Mouse (Mus musculus) frontal cortex, postnatal 10 days (tissue): ENCODE measurements around the gene Dclre1b.
"Not testable (repeated sequence)": the region's sequence is repeated elsewhere in the genome, so short reads cannot be mapped to it uniquely, and the experiment has no call there.

Experiments used
- DNase-seq, 2 experiments: peaks; one replicate each; pipeline ENCODE4 v3.0.0; 2022; ENCODE audit warnings: low spot score in 2 of 2, mixed read lengths in 1 of 2

Gene Dclre1b

GRCm38 (mm10) chr3:103808891-103809798 lies at the start of gene Dclre1b, which contains the start of the genes Ap4b1 and Gm43064:
Gene Dclre1b (minus strand): TSS chr3:103809444.
Gene Ap4b1 (plus strand): TSS chr3:103809520.
Gene Gm43064 (plus strand): TSS chr3:103809573.
- DNase-seq: peak; percentile 80 to 86

GRCm38 (mm10) chr3:103857977-103858563 lies 48.8 kb upstream of the Dclre1b start:
- DNase-seq: no peak

GRCm38 (mm10) chr3:103857036-103857805 lies 48.0 kb upstream of the Dclre1b start:
- DNase-seq: no peak

- DNase-seq: no peak
Observed at GRCm38 (mm10) chr3:103853804-103854203, 44.6 kb upstream of the Dclre1b start.

GRCm38 (mm10) chr3:103852565-103853299 lies 43.5 kb upstream of the Dclre1b start:
- DNase-seq: peak in 1 of 2 experiments; percentile 31

GRCm38 (mm10) chr3:103851882-103852281 lies 42.6 kb upstream of the Dclre1b start:
- DNase-seq: no peak

- no peak for DNase-seq
Observed at GRCm38 (mm10) chr3:103851481-103851880, 42.2 kb upstream of the Dclre1b start.

- no peak for DNase-seq
Observed at GRCm38 (mm10) chr3:103850644-103851363, 41.6 kb upstream of the Dclre1b start.

GRCm38 (mm10) chr3:103840946-103841345 lies 31.7 kb upstream of the Dclre1b start:
- not testable (repeated sequence) for DNase-seq

GRCm38 (mm10) chr3:103840195-103840594 lies 31.0 kb upstream of the Dclre1b start:
- not testable (repeated sequence) for DNase-seq

- DNase-seq: no peak
Observed at GRCm38 (mm10) chr3:103839711-103840110, 30.5 kb upstream of the Dclre1b start.

- DNase-seq: no peak
Observed at GRCm38 (mm10) chr3:103836453-103836852, 27.2 kb upstream of the Dclre1b start.

- no peak for DNase-seq
Observed at GRCm38 (mm10) chr3:103835951-103836310, 26.7 kb upstream of the Dclre1b start.

- DNase-seq: no peak
Observed at GRCm38 (mm10) chr3:103835272-103835950, 26.2 kb upstream of the Dclre1b start.

- DNase-seq: no peak
Observed at GRCm38 (mm10) chr3:103834001-103834400, 24.8 kb upstream of the Dclre1b start.

GRCm38 (mm10) chr3:103832426-103832825 lies 23.2 kb upstream of the Dclre1b start, which contains the start of gene Bcl2l15:
Gene Bcl2l15 (plus strand): TSS chr3:103832601.
- DNase-seq: no peak

GRCm38 (mm10) chr3:103831146-103831545 lies 21.9 kb upstream of the Dclre1b start:
- DNase-seq: no peak

GRCm38 (mm10) chr3:103830681-103831080 lies 21.4 kb upstream of the Dclre1b start:
- not testable (repeated sequence) for DNase-seq

- no peak for DNase-seq
Observed at GRCm38 (mm10) chr3:103829036-103829435, 19.8 kb upstream of the Dclre1b start.

GRCm38 (mm10) chr3:103827548-103827947 lies 18.3 kb upstream of the Dclre1b start:
- DNase-seq: no peak
